Mouse (Mus musculus) liver, embryonic 16.5 days (tissue): ENCODE measurements around the gene Soga3. TPM values are rescaled to one million over a fixed set of nuclear protein-coding genes. Genes with fewer than 3 reads are reported as not detected.

Experiments used
- ATAC-seq: fragments of 200-750 bp; cut with Nextera tagmentation; 2 replicates; pipeline ENCODE4 v1.8.0; 2017; ENCODE audit warnings: low read depth, mild to moderate bottlenecking, moderate number of reproducible peaks, moderate library complexity
- H3K27ac ChIP-seq: fragments of 300-500 bp; sonication (generic); 2 replicates; pipeline ENCODE4 v1.5.1; 2014; ENCODE audit warnings: mild to moderate bottlenecking, low read length
- H3K27me3 ChIP-seq: fragments of 300-500 bp; sonication (generic); 2 replicates; pipeline ENCODE4 v1.6.1; 2014; ENCODE audit warnings: low read depth, low read length, mixed read lengths; ENCODE audit not compliant: control insufficient read depth, insufficient read depth
- H3K36me3 ChIP-seq: fragments of 300-500 bp; sonication (generic); 2 replicates; pipeline ENCODE4 v1.6.1; 2014; ENCODE audit warnings: mild to moderate bottlenecking; ENCODE audit not compliant: control insufficient read depth, insufficient read depth
- H3K4me1 ChIP-seq: fragments of 300-500 bp; sonication (generic); 2 replicates; pipeline ENCODE4 v1.6.1; 2014; ENCODE audit warnings: low read depth, low read length, mixed read lengths; ENCODE audit not compliant: control insufficient read depth
- H3K4me2 ChIP-seq: fragments of 300-500 bp; sonication (generic); 2 replicates; pipeline ENCODE4 v1.6.1; 2014; ENCODE audit warnings: low read depth, low read length, mixed read lengths
- H3K4me3 ChIP-seq: fragments of 300-500 bp; sonication (generic); 2 replicates; pipeline ENCODE4 v1.5.1; 2014; ENCODE audit warnings: low read depth, mild to moderate bottlenecking, low read length
- H3K9ac ChIP-seq: fragments of 300-500 bp; sonication (generic); 2 replicates; pipeline ENCODE4 v1.6.1; 2014; ENCODE audit warnings: low read depth, low read length
- H3K9me3 ChIP-seq: fragments of 300-500 bp; sonication (generic); replicated peaks from 2 replicates; pipeline ENCODE4 v1.6.1; 2016; ENCODE audit warnings: low read length; ENCODE audit not compliant: control insufficient read depth
- WGBS: fragments of 180-500 bp; shearing (Covaris S2); extraction: QIAGEN DNeasy Blood & Tissue Kit; methylation state at CpG from one replicate; pipeline ENCODE4 v1.1.7; 2014; ENCODE audit not compliant: insufficient replicate concordance; 5-methylcytosine and 5-hydroxymethylcytosine counted together
- polyA plus RNA-seq: library from polyadenylated mRNA; unstranded; fragments of >200 nt; fragmentation: Nextera tagmentation; extraction: Ambion mirVana; gene quantifications from 2 replicates; pipeline ENCODE4 v1.2.1, GENCODE M21; 2015

The Soga3 gene
- polyA plus RNA-seq = 0.17 TPM in 1 of 2 replicates, not detected in the other

DNA sequence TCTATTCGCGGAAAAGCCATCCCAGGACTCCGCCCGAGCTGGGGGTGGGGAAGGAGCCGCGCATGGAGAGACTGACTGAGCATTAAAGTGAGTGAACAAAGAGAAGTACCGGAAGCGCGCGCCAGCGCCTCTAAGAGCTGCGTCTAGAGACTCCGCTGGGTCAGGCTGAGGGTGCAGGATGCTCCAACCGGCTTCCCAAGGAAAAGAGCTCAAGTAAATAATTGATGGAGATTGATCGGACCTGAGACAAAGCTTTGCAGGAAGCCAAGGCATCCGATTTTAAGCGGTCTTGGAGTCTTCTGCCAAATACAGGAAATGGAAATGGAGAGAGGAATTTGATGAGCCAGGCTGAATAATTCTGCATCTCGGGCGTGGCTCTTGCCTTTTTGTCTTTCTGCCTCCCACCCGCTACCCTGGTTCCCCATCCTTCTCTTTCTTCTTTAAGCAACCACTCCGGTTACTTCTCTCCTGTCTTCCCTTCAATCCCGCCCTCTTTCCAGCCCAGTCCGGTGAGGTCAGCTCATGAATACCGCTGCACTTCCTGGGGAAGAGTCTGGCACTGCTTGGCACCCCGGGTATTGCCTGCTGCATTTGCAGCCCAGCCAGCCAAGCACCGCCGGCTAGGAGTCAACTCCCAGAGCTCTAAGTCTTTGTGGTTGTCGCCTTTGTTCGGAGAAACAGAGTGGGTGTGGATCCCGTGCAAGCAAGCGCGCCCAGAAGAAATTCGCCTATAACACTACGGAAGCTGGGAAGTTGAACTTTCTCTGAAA, at the start of gene Soga3:
Gene Soga3 (plus strand): TSS at position 274 of the 770 bp plus-strand sequence.
- H3K4me2 ChIP-seq = no peak within 1 kb of the TSS
- H3K27me3 ChIP-seq = peaks cover 48% of the 10 kb centered on the region
- no peak within 1 kb of the TSS for H3K4me3 ChIP-seq

GRCm38 (mm10) chr10:29106962-29107361, 36.7 kb upstream of the Soga3 start:
- H3K27ac ChIP-seq = no peak overlapping the region
- H3K27me3 ChIP-seq = no peaks in the 10 kb centered on the region
- no peaks in the 10 kb centered on the region for H3K4me1 ChIP-seq
- H3K4me3 ChIP-seq = no peak overlapping the region
- no peak for ATAC-seq
- no peak overlapping the region for H3K4me2 ChIP-seq
- H3K9ac ChIP-seq = no peak overlapping the region
- 5% methylated on average over 4 of the region's 4 CpGs for WGBS
- no peaks in the 10 kb centered on the region for H3K36me3 ChIP-seq
- no peaks in the 10 kb centered on the region for H3K9me3 ChIP-seq

More for the DNA sequence above, at the start of gene Soga3:
- 2% methylated on average over 34 of the region's 34 CpGs for WGBS
- H3K36me3 ChIP-seq = no peaks in the 10 kb centered on the region
- no peaks in the 10 kb centered on the region for H3K9me3 ChIP-seq
- no peak within 1 kb of the TSS for H3K9ac ChIP-seq
- no peak within 1 kb of the TSS for H3K27ac ChIP-seq
- H3K4me1 ChIP-seq = no peaks in the 10 kb centered on the region; the same call in 1 of the 2 replicates
- no peak for ATAC-seq

DNA sequence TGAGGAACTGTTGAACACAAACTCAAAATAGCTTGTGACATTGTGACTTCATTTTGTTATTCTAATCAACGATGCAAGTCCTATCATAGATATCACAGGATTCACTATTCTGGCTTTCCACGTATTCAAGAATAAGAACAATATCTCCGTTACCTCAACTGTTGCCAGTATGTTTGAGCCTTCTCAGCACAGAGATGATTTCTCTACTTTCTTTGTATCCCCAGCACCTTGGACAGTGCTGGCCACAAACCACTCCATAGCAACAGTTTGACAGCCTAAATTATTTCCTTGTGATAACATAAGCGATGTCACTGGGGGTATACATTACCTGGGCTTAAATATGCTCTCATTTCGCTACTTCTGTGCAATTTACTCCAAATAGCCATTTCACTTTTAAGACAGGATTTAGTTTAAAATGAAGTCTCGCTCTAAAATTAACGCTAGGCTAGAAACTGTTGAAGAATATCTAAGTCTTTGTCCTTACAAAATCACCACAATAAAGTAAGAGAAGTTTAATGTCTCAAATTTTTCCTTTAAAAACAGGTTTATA, 1.0 kb upstream of the Soga3 start:
- Histone ChIP-seq H3K4me2 (no peak overlapping the region), H3K9ac (no peak overlapping the region), H3K4me3 (no peak overlapping the region), H3K36me3 (no peaks in the 10 kb centered on the region), H3K27me3 (peaks cover 37% of the 10 kb centered on the region), H3K9me3 (no peaks in the 10 kb centered on the region), H3K4me1 (no peaks in the 10 kb centered on the region; the same call in 1 of the 2 replicates), H3K27ac (no peak overlapping the region)
- 22% methylated on average over 7 of the region's 7 CpGs for whole genome bisulfite sequencing
- no peak for ATAC-seq

- 14% methylated on average over 7 of the region's 12 CpGs for WGBS
- no peak overlapping the region for H3K9ac ChIP-seq
- H3K36me3 ChIP-seq = no peaks in the 10 kb centered on the region
- no peak overlapping the region for H3K27ac ChIP-seq
- H3K27me3 ChIP-seq = peaks cover 49% of the 10 kb centered on the region
- no peaks in the 10 kb centered on the region; the same call in 1 of the 2 replicates for H3K4me1 ChIP-seq
- no peak for ATAC-seq
- no peak overlapping the region for H3K4me2 ChIP-seq
- no peaks in the 10 kb centered on the region for H3K9me3 ChIP-seq
- H3K4me3 ChIP-seq = no peak overlapping the region
Observed at GRCm38 (mm10) chr10:29144612-29145405, 1.2 kb downstream of the Soga3 start.

GRCm38 (mm10) chr10:29146198-29146857, 2.7 kb downstream of the Soga3 start:
- ATAC-seq = no peak
- Histone ChIP-seq H3K9me3 (no peaks in the 10 kb centered on the region), H3K4me2 (peak overlapping the region; percentile 48), H3K9ac (no peak overlapping the region), H3K36me3 (no peaks in the 10 kb centered on the region), H3K4me3 (peak overlapping the region; percentile 33), H3K27ac (no peak overlapping the region), H3K4me1 (no peaks in the 10 kb centered on the region; the same call in 1 of the 2 replicates), H3K27me3 (peaks cover 49% of the 10 kb centered on the region)
- WGBS = 1% methylated on average over 22 of the region's 22 CpGs

DNA sequence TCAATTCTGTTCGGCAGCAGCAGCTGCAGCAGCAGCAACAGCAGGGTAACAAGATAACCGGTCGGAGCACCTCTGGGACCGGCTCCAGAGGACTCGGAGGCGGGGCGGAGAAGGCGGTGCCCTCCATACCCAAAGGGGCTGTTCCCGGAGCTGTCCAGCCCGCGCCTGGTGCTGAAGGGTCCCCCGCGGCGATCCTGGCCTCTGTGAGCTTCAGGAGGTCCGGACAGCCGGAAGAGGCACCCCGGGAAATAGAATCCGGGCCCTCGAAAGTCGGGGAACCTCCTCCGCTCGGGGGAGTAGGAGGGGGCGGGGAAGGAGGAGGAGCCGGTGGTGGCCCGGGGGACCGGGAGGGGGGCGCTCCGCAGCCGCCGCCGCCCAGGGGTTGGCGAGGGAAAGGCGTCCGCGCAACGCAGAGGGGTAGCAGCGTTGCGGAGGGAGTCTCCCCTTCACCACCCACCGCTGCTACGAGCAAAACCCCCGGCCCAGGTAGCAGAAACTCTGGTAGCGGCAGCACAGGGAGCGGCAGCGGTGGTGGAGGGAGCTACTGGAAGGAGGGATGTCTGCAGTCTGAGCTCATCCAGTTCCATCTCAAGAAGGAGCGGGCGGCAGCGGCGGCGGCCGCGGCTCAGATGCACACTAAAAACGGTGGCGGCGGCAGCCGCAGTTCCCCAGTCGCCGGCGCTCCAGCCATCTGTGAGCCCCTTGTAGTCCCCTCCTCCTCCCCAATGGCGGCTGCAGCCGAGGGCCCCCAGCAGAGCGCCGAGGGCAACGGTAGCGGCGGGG, 3.4 kb downstream of the Soga3 start:
- peaks cover 49% of the 10 kb centered on the region for H3K27me3 ChIP-seq
- no peak overlapping the region for H3K27ac ChIP-seq
- no peaks in the 10 kb centered on the region; the same call in 1 of the 2 replicates for H3K4me1 ChIP-seq
- H3K4me2 ChIP-seq = peak overlapping the region; percentile 48
- H3K9ac ChIP-seq = no peak overlapping the region
- no peaks in the 10 kb centered on the region for H3K36me3 ChIP-seq
- ATAC-seq = peak; percentile 75
- H3K4me3 ChIP-seq = peak overlapping the region; percentile 33
- no peaks in the 10 kb centered on the region for H3K9me3 ChIP-seq
- under 1% methylated on average over 64 of the region's 65 CpGs for WGBS

- Histone ChIP-seq H3K4me1 (no peaks in the 10 kb centered on the region; the same call in 1 of the 2 replicates), H3K9me3 (no peaks in the 10 kb centered on the region), H3K36me3 (no peaks in the 10 kb centered on the region), H3K4me3 (peak overlapping the region; percentile 33; the same call in 1 of the 2 replicates), H3K27ac (no peak overlapping the region), H3K27me3 (peaks cover 49% of the 10 kb centered on the region), H3K4me2 (peak overlapping the region; percentile 48), H3K9ac (no peak overlapping the region)
- no peak for ATAC-seq
- WGBS = 1% methylated on average over 12 of the region's 12 CpGs
Observed at GRCm38 (mm10) chr10:29147641-29147990, 4.0 kb downstream of the Soga3 start.

GRCm38 (mm10) chr10:29148076-29148475, 4.4 kb downstream of the Soga3 start:
- Histone ChIP-seq H3K36me3 (no peaks in the 10 kb centered on the region), H3K27me3 (peaks cover 49% of the 10 kb centered on the region), H3K4me2 (no peak overlapping the region), H3K4me3 (no peak overlapping the region), H3K9ac (no peak overlapping the region), H3K27ac (no peak overlapping the region), H3K4me1 (no peaks in the 10 kb centered on the region; the same call in 1 of the 2 replicates), H3K9me3 (no peaks in the 10 kb centered on the region)
- ATAC-seq = no peak
- 5% methylated on average over 21 of the region's 21 CpGs for WGBS
